Mouse (Mus musculus) hindbrain, postnatal 0 days (tissue): ENCODE results near the gene Tmem89. TPM values are rescaled to one million over a fixed set of nuclear protein-coding genes. Genes with fewer than 3 reads are reported as not detected.
A peak's percentile ranks its signal among the peaks of the same experiment; 100 is the strongest.

Experiments
- ATAC-seq: fragments of 200-750 bp; cut with Nextera tagmentation; 2 replicates; pipeline ENCODE4 v1.8.0; 2017; ENCODE audit warnings: mild to moderate bottlenecking, moderate TSS enrichment, moderate library complexity
- DNase-seq: peaks from one replicate; pipeline ENCODE4 v3.0.0-alpha.2; 2015; ENCODE audit warnings: low spot score
- H3K27ac ChIP-seq: fragments of 300-500 bp; sonication (generic); 2 replicates; pipeline ENCODE4 v1.5.1; 2014; ENCODE audit warnings: mild to moderate bottlenecking
- H3K27me3 ChIP-seq: fragments of 300-500 bp; sonication (generic); 2 replicates; pipeline ENCODE4 v1.6.1; 2014; ENCODE audit warnings: low read length, mixed read lengths; ENCODE audit not compliant: insufficient read depth
- H3K36me3 ChIP-seq: fragments of 300-500 bp; sonication (generic); 2 replicates; pipeline ENCODE4 v1.6.1; 2014; ENCODE audit warnings: low read length, mixed read lengths; ENCODE audit not compliant: insufficient read depth
- H3K4me1 ChIP-seq: fragments of 300-500 bp; sonication (generic); 2 replicates; pipeline ENCODE4 v1.6.1; 2014; ENCODE audit warnings: antibody characterized with exemption, low read length, mixed read lengths; ENCODE audit not compliant: insufficient read depth
- H3K4me2 ChIP-seq: fragments of 300-500 bp; sonication (generic); 2 replicates; pipeline ENCODE4 v1.6.1; 2014; ENCODE audit warnings: low read depth, mild to moderate bottlenecking, low read length, moderate library complexity, mixed read lengths
- H3K4me3 ChIP-seq: fragments of 300-500 bp; sonication (generic); 2 replicates; pipeline ENCODE4 v1.5.1; 2014; ENCODE audit warnings: low read length
- H3K9ac ChIP-seq: fragments of 300-500 bp; sonication (generic); replicated peaks from 2 replicates; pipeline ENCODE4 v1.6.1; 2014; ENCODE audit warnings: mild to moderate bottlenecking, low read length, moderate library complexity, mixed read lengths
- H3K9me3 ChIP-seq: fragments of 300-500 bp; sonication (generic); 2 replicates; pipeline ENCODE4 v1.6.1; 2016; ENCODE audit warnings: low read length, mixed read lengths
- CTCF ChIP-seq: IDR thresholded peaks from 2 replicates; pipeline ENCODE4 v1.5.1; 2016; ENCODE audit warnings: antibody characterized with exemption, control low read depth, low read depth
- WGBS: fragments of 180-500 bp; shearing (Covaris S2); extraction: QIAGEN DNeasy Blood & Tissue Kit; methylation state at CpG from one replicate; pipeline ENCODE4 v1.1.7; 2014; 5-methylcytosine and 5-hydroxymethylcytosine counted together
- polyA plus RNA-seq: library from polyadenylated mRNA; unstranded; fragments of >200 nt; fragmentation: Nextera tagmentation; extraction: Ambion mirVana; gene quantifications from 2 replicates; pipeline ENCODE4 v1.2.1, GENCODE M21; 2015
- total RNA-seq: library from RNA; depleted of rRNA; stranded (reverse); fragments of >200 nt; gene quantifications from 2 replicates; pipeline ENCODE4 v1.2.3, GENCODE M21; 2014

The Tmem89 gene
- total and polyA plus RNA-seq, 2 experiments from 2014 or later, result 0.16 to 0.30 TPM

- WGBS, result under 1% methylated on average over 58 of the region's 58 CpGs
These were observed 22.3 kb downstream of the Tmem89 start, which contains the start of gene Uqcrc1 for GRCm38 (mm10) chr9:108936418-108937364. Gene Uqcrc1 (plus strand): TSS chr9:108936633.

GRCm38 (mm10) chr9:108945111-108945510 lies 30.7 kb downstream of the Tmem89 start:
- Histone ChIP-seq H3K9ac (no peak overlapping the region), H3K4me3 (no peak overlapping the region), H3K9me3 (no peaks in the 10 kb centered on the region), H3K4me1 (no peaks in the 10 kb centered on the region), H3K4me2 (no peak overlapping the region), H3K36me3 (peaks cover 76% of the 10 kb centered on the region), H3K27ac (no peak overlapping the region), H3K27me3 (no peaks in the 10 kb centered on the region)
- ATAC-seq (no peak), DNase-seq (no peak)
- 87% methylated on average over 9 of the region's 9 CpGs for WGBS
- no peak for TF ChIP-seq CTCF

More at GRCm38 (mm10) chr9:108936418-108937364, 22.3 kb downstream of the Tmem89 start, which contains the start of gene Uqcrc1:
- H3K36me3 ChIP-seq, result peaks cover 21% of the 10 kb centered on the region
- peak within 1 kb of the TSS; percentile 78 for H3K27ac ChIP-seq
- no peaks in the 10 kb centered on the region for H3K9me3 ChIP-seq
- H3K4me2 ChIP-seq, result peak within 1 kb of the TSS; percentile 73
- peaks cover 4% of the 10 kb centered on the region; the same call in 1 of the 2 replicates for H3K4me1 ChIP-seq
- peak; percentile 93 for ATAC-seq
- peak; percentile 95 for TF ChIP-seq CTCF
- DNase-seq, result peak; percentile 100
- peak within 1 kb of the TSS; percentile 71 for H3K4me3 ChIP-seq
- no peaks in the 10 kb centered on the region for H3K27me3 ChIP-seq
- H3K9ac ChIP-seq, result peak within 1 kb of the TSS; percentile 70

GRCm38 (mm10) chr9:108945608-108946007 lies 31.2 kb downstream of the Tmem89 start:
- DNase-seq (no peak), ATAC-seq (no peak)
- Histone ChIP-seq H3K4me3 (no peak overlapping the region), H3K9ac (no peak overlapping the region), H3K9me3 (no peaks in the 10 kb centered on the region), H3K36me3 (peaks cover 77% of the 10 kb centered on the region), H3K4me1 (no peaks in the 10 kb centered on the region), H3K27me3 (no peaks in the 10 kb centered on the region), H3K27ac (no peak overlapping the region), H3K4me2 (no peak overlapping the region)
- TF ChIP-seq CTCF, result no peak
- WGBS, result 91% methylated on average over 5 of the region's 5 CpGs

GRCm38 (mm10) chr9:108949231-108949966 lies 35.0 kb downstream of the Tmem89 start:
- ATAC-seq (peak; percentile 25; the same call in 1 of the 2 replicates), DNase-seq (no peak)
- Histone ChIP-seq H3K9me3 (no peaks in the 10 kb centered on the region), H3K4me1 (no peaks in the 10 kb centered on the region), H3K4me2 (no peak overlapping the region), H3K4me3 (no peak overlapping the region), H3K27me3 (no peaks in the 10 kb centered on the region), H3K27ac (no peak overlapping the region), H3K36me3 (peaks cover 57% of the 10 kb centered on the region), H3K9ac (no peak overlapping the region)
- 83% methylated on average over 13 of the region's 13 CpGs for WGBS
- TF ChIP-seq CTCF, result no peak

GRCm38 (mm10) chr9:108949967-108950728 lies 35.7 kb downstream of the Tmem89 start:
- no peaks in the 10 kb centered on the region for H3K4me1 ChIP-seq
- no peak overlapping the region for H3K4me3 ChIP-seq
- H3K27me3 ChIP-seq, result no peaks in the 10 kb centered on the region
- peaks cover 51% of the 10 kb centered on the region for H3K36me3 ChIP-seq
- H3K4me2 ChIP-seq, result no peak overlapping the region
- H3K27ac ChIP-seq, result peak overlapping the region; percentile 22
- TF ChIP-seq CTCF, result no peak
- DNase-seq (peak; percentile 6), ATAC-seq (no peak)
- WGBS, result 76% methylated on average over 9 of the region's 9 CpGs
- no peaks in the 10 kb centered on the region for H3K9me3 ChIP-seq
- H3K9ac ChIP-seq, result no peak overlapping the region

GRCm38 (mm10) chr9:108953081-108953636 lies 38.7 kb downstream of the Tmem89 start, which contains the start of gene Col7a1:
Gene Col7a1 (plus strand): TSS chr9:108953586.
- H3K4me1 ChIP-seq, result no peaks in the 10 kb centered on the region
- H3K9ac ChIP-seq, result no peak within 1 kb of the TSS
- H3K4me2 ChIP-seq, result no peak within 1 kb of the TSS; the same call in 1 of the 2 replicates
- 13% methylated on average over 15 of the region's 15 CpGs for WGBS
- DNase-seq (no peak), ATAC-seq (no peak)
- no peak within 1 kb of the TSS for H3K4me3 ChIP-seq
- peaks cover 24% of the 10 kb centered on the region for H3K36me3 ChIP-seq
- H3K27me3 ChIP-seq, result no peaks in the 10 kb centered on the region
- TF ChIP-seq CTCF, result no peak
- H3K27ac ChIP-seq, result no peak within 1 kb of the TSS
- H3K9me3 ChIP-seq, result no peaks in the 10 kb centered on the region
